Mouse (Mus musculus) liver, embryonic 15.5 days (tissue): Measurements from ENCODE around the gene Rnf41. TPM values are rescaled to one million over a fixed set of nuclear protein-coding genes. Genes with fewer than 3 reads are reported as not detected.

Experiments
- ATAC-seq: fragments of 200-750 bp; cut with Nextera tagmentation; 2 replicates; pipeline ENCODE4 v1.8.0; 2017; ENCODE audit warnings: moderate number of reproducible peaks, mild to moderate bottlenecking, moderate library complexity; ENCODE audit not compliant: insufficient read depth
- H3K27ac ChIP-seq: fragments of 300-500 bp; sonication (generic); replicated peaks from 2 replicates; pipeline ENCODE4 v1.5.1; 2015; ENCODE audit warnings: mild to moderate bottlenecking, inconsistent platforms
- H3K27me3 ChIP-seq: fragments of 300-500 bp; sonication (generic); 2 replicates; pipeline ENCODE4 v1.6.1; 2015; ENCODE audit warnings: mild to moderate bottlenecking, inconsistent platforms
- H3K36me3 ChIP-seq: fragments of 300-500 bp; sonication (generic); replicated peaks from 2 replicates; pipeline ENCODE4 v1.6.1; 2015; ENCODE audit warnings: moderate library complexity, mild to moderate bottlenecking, inconsistent platforms
- H3K4me1 ChIP-seq: fragments of 300-500 bp; sonication (generic); replicated peaks from 2 replicates; pipeline ENCODE4 v1.6.1; 2015; ENCODE audit warnings: inconsistent platforms
- H3K4me2 ChIP-seq: fragments of 300-500 bp; sonication (generic); 2 replicates; pipeline ENCODE4 v1.6.1; 2015; ENCODE audit warnings: moderate library complexity, mild to moderate bottlenecking, inconsistent platforms
- H3K4me3 ChIP-seq: fragments of 300-500 bp; sonication (generic); replicated peaks from 2 replicates; pipeline ENCODE4 v1.5.1; 2015; ENCODE audit warnings: mild to moderate bottlenecking, inconsistent platforms
- H3K9ac ChIP-seq: fragments of 300-500 bp; sonication (generic); 2 replicates; pipeline ENCODE4 v1.6.1; 2015; ENCODE audit warnings: moderate library complexity, mild to moderate bottlenecking, inconsistent platforms
- H3K9me3 ChIP-seq: fragments of 300-500 bp; sonication (generic); replicated peaks from 2 replicates; pipeline ENCODE4 v1.6.1; 2016; ENCODE audit warnings: inconsistent platforms
- WGBS: fragments of 180-500 bp; shearing (Covaris S2); methylation state at CpG from one replicate; pipeline ENCODE4 v1.1.7; 2015; ENCODE audit warnings: mixed read lengths; ENCODE audit not compliant: insufficient replicate concordance; 5-methylcytosine and 5-hydroxymethylcytosine counted together
- polyA plus RNA-seq: library from polyadenylated mRNA; unstranded; fragments of >200 nt; fragmentation: Nextera tagmentation; extraction: Ambion mirVana; gene quantifications from 2 replicates; pipeline ENCODE4 v1.2.1, GENCODE M21; 2015

Rnf41 gene
- polyA plus RNA-seq, 1 experiment from 2014 or later: 8.5 TPM

- 78% methylated on average over 5 of the region's 5 CpGs for WGBS
- Histone ChIP-seq H3K4me1 (peaks cover 8% of the 10 kb centered on the region; the same call in 1 of the 2 replicates), H3K9ac (no peak overlapping the region), H3K9me3 (no peaks in the 10 kb centered on the region), H3K27ac (no peak overlapping the region), H3K4me3 (no peak overlapping the region), H3K4me2 (no peak overlapping the region), H3K36me3 (peaks cover 37% of the 10 kb centered on the region), H3K27me3 (no peaks in the 10 kb centered on the region)
- ATAC-seq: no peak
These were observed 17.6 kb downstream of the Rnf41 start for GRCm38 (mm10) chr10:128429052-128429451.

DNA sequence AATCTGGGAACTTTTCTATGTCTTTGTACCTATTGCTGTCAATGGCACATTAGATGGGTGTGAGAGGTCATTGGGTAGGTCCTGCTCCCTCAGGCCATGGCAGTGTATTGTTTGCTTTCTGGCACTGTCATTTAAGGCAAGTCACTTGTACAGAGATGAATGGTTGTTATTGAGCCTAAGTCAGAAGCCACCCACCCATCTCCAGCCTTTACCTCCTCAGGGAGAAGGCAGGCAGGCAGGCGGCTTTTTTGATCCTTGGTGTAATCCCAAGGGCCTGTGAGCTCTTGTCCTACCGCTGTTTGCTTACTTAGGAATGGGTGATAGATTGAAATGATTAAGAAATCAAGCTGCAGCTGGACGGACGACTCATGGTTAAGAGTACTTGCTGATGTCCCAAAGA lies 18.0 kb downstream of the Rnf41 start:
- 75% methylated on average over 4 of the region's 4 CpGs for WGBS
- H3K9me3 ChIP-seq: no peaks in the 10 kb centered on the region
- no peak overlapping the region for H3K9ac ChIP-seq
- no peak overlapping the region for H3K4me2 ChIP-seq
- H3K27ac ChIP-seq: no peak overlapping the region
- H3K27me3 ChIP-seq: no peaks in the 10 kb centered on the region
- peaks cover 39% of the 10 kb centered on the region for H3K36me3 ChIP-seq
- H3K4me3 ChIP-seq: no peak overlapping the region
- no peak for ATAC-seq
- H3K4me1 ChIP-seq: peaks cover 6% of the 10 kb centered on the region; the same call in 1 of the 2 replicates

DNA sequence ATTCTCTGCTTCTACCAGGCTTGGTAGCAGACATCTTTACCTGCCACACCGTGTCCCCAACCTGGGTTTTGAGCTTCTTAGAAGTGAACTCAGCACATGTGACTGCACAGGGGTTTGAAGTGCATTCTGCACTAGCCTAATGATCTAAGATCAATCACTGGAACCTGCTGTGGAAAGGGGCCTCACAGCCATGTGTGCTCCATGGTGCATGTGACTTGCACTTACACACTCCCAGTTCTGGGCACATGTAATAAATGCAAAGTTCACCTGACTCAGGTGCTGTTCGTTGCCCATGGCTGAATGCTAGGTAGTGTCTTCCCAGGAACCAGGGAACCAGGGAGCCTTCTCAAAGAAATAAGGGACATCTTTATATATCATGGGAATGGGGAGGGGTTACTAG lies 22.0 kb downstream of the Rnf41 start:
- Histone ChIP-seq H3K36me3 (peaks cover 74% of the 10 kb centered on the region), H3K9ac (no peak overlapping the region), H3K9me3 (no peaks in the 10 kb centered on the region), H3K4me1 (no peaks in the 10 kb centered on the region), H3K27me3 (no peaks in the 10 kb centered on the region), H3K4me3 (no peak overlapping the region), H3K27ac (no peak overlapping the region), H3K4me2 (no peak overlapping the region)
- no peak for ATAC-seq
- 73% methylated on average over 2 of the region's 2 CpGs for WGBS

DNA sequence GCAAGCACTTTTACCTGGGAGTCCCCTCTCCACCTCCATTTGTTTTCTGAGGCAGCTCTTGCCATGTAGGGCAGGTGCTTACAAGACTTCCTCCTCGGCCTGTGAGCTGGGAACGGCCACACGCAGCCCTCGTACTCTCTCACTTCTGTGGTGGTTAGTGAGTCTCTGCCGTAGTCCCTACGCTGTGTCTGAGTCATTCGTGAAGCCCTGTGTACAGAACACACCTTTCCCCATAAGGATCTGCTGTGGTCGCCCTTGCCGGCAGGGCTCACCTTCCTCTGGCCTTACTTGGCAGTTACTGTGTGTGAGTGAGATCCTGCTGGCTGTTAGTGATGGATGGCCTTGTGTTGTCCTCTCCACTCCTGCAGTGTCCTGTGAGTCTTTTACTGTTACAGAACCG lies 23.2 kb downstream of the Rnf41 start:
- Histone ChIP-seq H3K36me3 (peaks cover 72% of the 10 kb centered on the region), H3K4me1 (0 out of 2 replicates have a peak, but pooled peaks cover 3% of the 10 kb centered on the region), H3K4me2 (no peak overlapping the region), H3K27me3 (no peaks in the 10 kb centered on the region), H3K4me3 (no peak overlapping the region), H3K27ac (no peak overlapping the region), H3K9ac (no peak overlapping the region), H3K9me3 (no peaks in the 10 kb centered on the region)
- ATAC-seq: no peak
- WGBS: 73% methylated on average over 10 of the region's 10 CpGs

- 0 out of 2 replicates have a peak, but pooled peaks cover 3% of the 10 kb centered on the region for H3K4me1 ChIP-seq
- H3K27me3 ChIP-seq: no peaks in the 10 kb centered on the region
- H3K4me2 ChIP-seq: no peak overlapping the region
- ATAC-seq: no peak
- WGBS: 83% methylated on average over 17 of the region's 17 CpGs
- peaks cover 69% of the 10 kb centered on the region for H3K36me3 ChIP-seq
- no peak overlapping the region for H3K9ac ChIP-seq
- no peak overlapping the region for H3K4me3 ChIP-seq
- H3K9me3 ChIP-seq: no peaks in the 10 kb centered on the region
- H3K27ac ChIP-seq: no peak overlapping the region
These were observed 23.8 kb downstream of the Rnf41 start for GRCm38 (mm10) chr10:128435186-128435823.

DNA sequence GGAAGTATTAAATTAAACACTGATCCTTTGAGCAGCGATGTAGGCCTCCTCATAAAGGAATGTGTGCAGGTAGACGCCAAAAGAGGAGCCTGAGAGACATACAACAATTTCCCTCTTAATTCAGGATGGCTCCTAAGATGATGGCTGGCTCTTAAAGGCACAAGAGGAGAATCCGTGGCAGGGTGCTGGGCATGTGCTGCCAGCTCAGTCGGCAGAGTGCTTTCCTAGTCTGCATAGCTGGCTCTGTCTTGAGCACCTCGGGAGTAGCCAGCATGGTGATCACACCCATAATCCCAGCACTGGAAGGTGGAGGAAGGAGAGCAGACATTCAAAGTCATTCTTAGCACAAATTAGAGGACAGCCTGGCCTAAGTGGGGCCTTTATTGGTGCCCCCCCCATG lies 24.4 kb downstream of the Rnf41 start:
- no peak for ATAC-seq
- Histone ChIP-seq H3K27ac (no peak overlapping the region), H3K9ac (no peak overlapping the region), H3K4me2 (no peak overlapping the region), H3K9me3 (no peaks in the 10 kb centered on the region), H3K27me3 (no peaks in the 10 kb centered on the region), H3K4me3 (no peak overlapping the region), H3K36me3 (peaks cover 70% of the 10 kb centered on the region), H3K4me1 (0 out of 2 replicates have a peak, but pooled peaks cover 3% of the 10 kb centered on the region)
- WGBS: 73% methylated on average over 5 of the region's 5 CpGs

GRCm38 (mm10) chr10:128436376-128436775 lies 24.9 kb downstream of the Rnf41 start:
- H3K4me1 ChIP-seq: 0 out of 2 replicates have a peak, but pooled peaks cover 3% of the 10 kb centered on the region
- no peaks in the 10 kb centered on the region for H3K27me3 ChIP-seq
- no peak overlapping the region for H3K9ac ChIP-seq
- no peak overlapping the region for H3K27ac ChIP-seq
- no peaks in the 10 kb centered on the region for H3K9me3 ChIP-seq
- no peak overlapping the region for H3K4me3 ChIP-seq
- peaks cover 65% of the 10 kb centered on the region for H3K36me3 ChIP-seq
- 78% methylated on average over 8 of the region's 8 CpGs for WGBS
- ATAC-seq: no peak
- H3K4me2 ChIP-seq: no peak overlapping the region

- Histone ChIP-seq H3K4me2 (no peak overlapping the region), H3K27ac (0 out of 2 replicates have a peak overlapping the region, but pooled peaks have one; percentile 33), H3K4me1 (0 out of 2 replicates have a peak, but pooled peaks cover 3% of the 10 kb centered on the region), H3K9ac (no peak overlapping the region), H3K4me3 (no peak overlapping the region), H3K9me3 (no peaks in the 10 kb centered on the region), H3K36me3 (peaks cover 59% of the 10 kb centered on the region), H3K27me3 (no peaks in the 10 kb centered on the region)
- WGBS: 57% methylated on average over 10 of the region's 10 CpGs
- no peak for ATAC-seq
These were observed 27.3 kb downstream of the Rnf41 start for GRCm38 (mm10) chr10:128438675-128439279.

- Histone ChIP-seq H3K36me3 (peaks cover 47% of the 10 kb centered on the region), H3K27me3 (no peaks in the 10 kb centered on the region; the same call in 1 of the 2 replicates), H3K4me2 (no peak overlapping the region), H3K27ac (no peak overlapping the region), H3K4me1 (0 out of 2 replicates have a peak, but pooled peaks cover 3% of the 10 kb centered on the region), H3K9ac (no peak overlapping the region), H3K9me3 (no peaks in the 10 kb centered on the region), H3K4me3 (no peak overlapping the region)
- no peak for ATAC-seq
- 53% methylated on average over 10 of the region's 10 CpGs for WGBS
These were observed 28.9 kb downstream of the Rnf41 start for GRCm38 (mm10) chr10:128440407-128440806.

DNA sequence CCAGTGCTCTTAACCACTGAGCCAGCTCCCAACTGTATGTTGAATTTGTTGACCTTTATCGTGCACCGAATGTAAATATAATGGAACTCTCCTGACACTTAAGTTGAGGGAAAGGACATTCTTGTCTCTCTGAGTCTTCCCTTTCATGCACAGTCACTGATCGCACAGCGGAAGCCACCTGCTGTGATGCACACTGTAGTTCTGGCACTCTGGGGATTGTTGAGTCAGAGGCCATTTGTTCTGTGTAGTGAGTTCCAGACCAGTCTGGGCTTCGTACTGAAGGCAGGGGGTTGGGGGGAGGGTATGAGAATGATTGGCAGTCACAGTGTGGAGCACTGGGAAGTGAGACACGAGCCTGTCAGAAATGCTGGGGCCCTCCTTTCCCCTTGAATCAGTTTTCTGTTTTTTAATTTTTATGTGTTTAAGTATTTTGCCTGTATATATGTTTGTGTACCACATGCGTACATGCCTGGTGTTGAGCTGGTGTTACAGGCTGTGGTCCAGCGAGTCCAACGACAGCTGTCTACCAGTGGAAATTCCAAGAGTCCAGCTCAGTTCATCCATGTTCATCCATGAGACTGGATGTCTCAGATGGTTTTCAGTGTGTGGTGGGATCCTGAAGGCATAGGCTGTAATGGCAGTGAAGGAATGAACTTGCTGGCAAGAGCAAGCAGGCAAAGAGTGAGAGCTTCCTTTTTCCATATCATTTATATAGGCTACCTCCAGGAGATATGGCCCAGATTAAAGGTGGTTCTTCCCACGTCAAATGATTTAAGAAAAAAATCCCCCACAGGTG lies 30.1 kb downstream of the Rnf41 start:
- Histone ChIP-seq H3K27ac (no peak overlapping the region), H3K36me3 (peaks cover 36% of the 10 kb centered on the region), H3K4me1 (0 out of 2 replicates have a peak, but pooled peaks cover 3% of the 10 kb centered on the region), H3K4me3 (no peak overlapping the region), H3K9ac (no peak overlapping the region), H3K27me3 (no peaks in the 10 kb centered on the region; the same call in 1 of the 2 replicates), H3K9me3 (no peaks in the 10 kb centered on the region), H3K4me2 (no peak overlapping the region)
- ATAC-seq: no peak
- WGBS: 75% methylated on average over 10 of the region's 10 CpGs

GRCm38 (mm10) chr10:128442718-128443117 lies 31.3 kb downstream of the Rnf41 start:
- WGBS: 88% methylated on average over 1 of the region's 1 CpGs
- H3K4me3 ChIP-seq: no peak overlapping the region
- H3K4me2 ChIP-seq: no peak overlapping the region
- H3K4me1 ChIP-seq: 0 out of 2 replicates have a peak, but pooled peaks cover 3% of the 10 kb centered on the region
- no peaks in the 10 kb centered on the region; the same call in 1 of the 2 replicates for H3K27me3 ChIP-seq
- no peaks in the 10 kb centered on the region for H3K9me3 ChIP-seq
- peaks cover 25% of the 10 kb centered on the region for H3K36me3 ChIP-seq
- no peak for ATAC-seq
- no peak overlapping the region for H3K27ac ChIP-seq
- no peak overlapping the region for H3K9ac ChIP-seq
